Mouse (Mus musculus) testis, adult 2 months (tissue): ENCODE measurements around the gene Stard3.

Experiments
- CTCF ChIP-seq: fragments of 200-500 bp; IDR thresholded peaks from 2 replicates; pipeline ENCODE4 v1.5.1; 2012; ENCODE audit warnings: low read depth, mild to moderate bottlenecking, inconsistent platforms, low read length, moderate library complexity; ENCODE audit not compliant: control insufficient read depth, insufficient read depth, insufficient replicate concordance
- POLR2A ChIP-seq: fragments of 200-500 bp; IDR thresholded peaks from 2 replicates; pipeline ENCODE4 v1.6.1; 2012; ENCODE audit warnings: low read depth, mild to moderate bottlenecking, inconsistent platforms, low read length, moderate library complexity; ENCODE audit not compliant: control insufficient read depth

GRCm38 (mm10) chr11:98384721-98385637 lies 26.8 kb downstream of the Stard3 start:
- no peak for TF ChIP-seq CTCF
- TF ChIP-seq POLR2A, result no peak
